Mouse (Mus musculus): ENCODE data around the gene Olfr1555-ps1.
"Not testable (repeated sequence)": the region's sequence is repeated elsewhere in the genome, so short reads cannot be mapped to it uniquely, and the experiment has no call there.

Gene Olfr1555-ps1

DNA sequence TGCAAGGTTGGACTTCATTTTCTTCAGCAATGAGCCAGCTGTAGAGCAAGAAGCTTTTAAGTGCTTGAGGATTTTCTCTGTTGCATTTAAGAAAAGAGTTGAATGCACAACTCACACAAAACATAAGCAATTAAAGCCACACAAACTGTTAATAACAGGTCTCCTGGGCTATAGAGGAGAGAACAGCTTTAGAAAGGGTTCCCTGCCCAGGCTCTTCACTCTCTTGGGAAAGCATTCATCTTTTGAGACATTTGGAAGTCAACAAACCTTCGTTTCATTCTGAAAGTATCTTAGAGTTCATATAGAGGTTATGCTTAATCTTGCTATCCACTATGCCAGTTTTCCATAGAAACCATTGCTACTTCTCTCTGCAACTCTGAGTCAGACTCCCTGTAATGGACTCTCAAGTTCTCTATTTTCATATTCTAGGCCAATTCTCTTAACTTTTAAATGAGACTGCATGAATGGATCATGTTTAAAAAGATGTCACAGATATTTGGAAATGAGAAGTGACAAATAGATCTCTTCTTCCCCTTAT, at the start of gene Olfr1555-ps1:
Gene Olfr1555-ps1 (minus strand): TSS at position 51 of the 538 bp plus-strand sequence.
- DNase-seq: not testable (repeated sequence)

DNA sequence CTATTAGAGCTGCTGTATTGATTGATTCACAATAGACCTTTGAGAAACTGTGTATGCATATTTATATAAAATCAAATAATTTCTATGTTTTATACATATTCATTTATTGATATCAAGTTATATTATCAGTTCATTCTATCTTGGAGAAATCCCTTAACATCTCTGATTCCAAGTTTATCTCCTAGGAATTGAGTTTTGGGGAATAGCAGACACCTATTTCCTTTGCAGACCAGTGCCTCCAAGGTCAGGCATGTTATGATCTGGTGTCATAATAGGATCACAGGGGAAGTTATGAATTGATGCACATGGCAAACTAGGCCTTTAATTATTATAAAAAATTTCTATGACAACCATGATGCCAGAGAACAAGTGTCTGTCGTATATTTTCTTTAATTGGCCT, 30.4 kb upstream of the Olfr1555-ps1 start, which contains the start of gene Olfr1431:
Gene Olfr1431 (plus strand): TSS at position 301 of the 400 bp plus-strand sequence.
- no peak for DNase-seq

DNA sequence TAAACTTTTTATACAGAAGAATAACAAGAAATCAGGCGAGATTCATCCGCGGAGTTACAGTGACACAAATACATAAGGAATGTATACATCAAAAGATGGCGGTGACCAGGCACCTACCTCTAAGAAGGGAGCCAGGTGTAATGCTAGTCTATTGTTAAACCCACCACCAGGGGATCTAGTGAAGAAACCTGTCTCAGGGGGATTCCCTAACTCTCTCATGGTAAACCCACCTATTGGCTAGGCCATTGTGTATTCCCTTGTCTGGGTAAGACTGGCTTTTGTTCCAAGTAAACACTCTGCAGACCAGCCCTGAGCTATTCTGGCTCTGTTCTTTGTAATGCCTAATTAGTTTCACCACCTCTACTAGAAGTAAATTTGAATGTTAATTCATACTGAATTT, 29.2 kb upstream of the Olfr1555-ps1 start:
- DNase-seq: not testable (repeated sequence)

DNA sequence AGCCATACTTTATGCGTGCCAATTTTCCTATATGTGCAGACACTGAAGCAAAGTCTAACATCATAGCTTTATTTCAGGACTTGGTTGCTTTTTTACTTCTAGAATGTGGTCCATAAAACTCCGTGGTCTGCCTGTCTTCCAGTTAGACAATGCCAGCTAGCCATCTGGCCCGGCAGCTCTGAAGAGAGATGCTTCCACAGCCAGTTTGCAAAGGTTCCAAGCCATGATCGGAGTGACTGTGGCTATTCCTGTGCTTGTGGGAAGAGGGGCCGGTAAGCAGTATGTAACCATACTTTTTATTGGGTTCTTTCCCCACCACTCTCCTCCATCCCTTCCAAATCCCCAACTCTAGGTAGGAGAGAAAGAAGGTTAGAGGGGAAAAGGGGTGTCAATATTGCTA, 5.5 kb upstream of the Olfr1555-ps1 start:
- DNase-seq: not testable (repeated sequence)

DNA sequence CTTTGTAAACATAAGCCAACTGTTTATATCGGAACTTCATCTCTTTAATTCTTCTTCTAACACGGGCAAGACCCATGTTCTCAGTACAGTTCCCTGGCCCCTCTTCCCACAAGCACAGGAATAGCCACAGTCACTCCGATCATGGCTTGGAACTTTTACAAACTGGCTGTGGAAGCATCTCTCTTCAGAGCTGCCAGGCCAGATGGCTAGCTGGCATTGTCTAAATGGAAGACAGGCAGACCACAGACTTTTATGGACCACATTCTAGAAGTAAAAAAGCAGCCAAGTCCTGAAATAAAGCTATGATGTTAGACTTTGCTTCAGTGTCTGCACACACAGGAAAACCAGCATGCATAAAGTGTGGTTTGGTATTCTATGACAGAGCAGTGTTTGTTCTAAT, 24.5 kb downstream of the Olfr1555-ps1 start:
- no peak for DNase-seq

DNA sequence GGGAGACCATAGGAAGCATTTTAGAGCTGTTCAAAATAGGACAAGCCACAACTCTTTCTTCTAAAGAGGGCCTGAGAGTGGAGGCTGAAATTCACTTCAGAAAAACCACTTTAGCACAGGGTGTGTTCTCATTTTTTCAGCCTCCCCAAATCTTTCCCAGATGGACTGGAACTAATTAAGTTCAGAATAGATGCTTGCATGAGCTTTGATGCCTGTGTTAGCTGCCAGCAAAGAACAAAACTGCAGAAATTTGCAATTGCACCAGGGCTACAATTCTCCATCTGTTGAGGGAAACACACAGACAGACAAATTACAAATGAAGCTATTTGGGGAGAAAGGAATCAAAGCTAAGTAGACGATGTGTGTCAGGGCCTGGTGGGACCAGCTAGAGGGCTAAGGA, 26.6 kb downstream of the Olfr1555-ps1 start:
- no peak for DNase-seq

DNA sequence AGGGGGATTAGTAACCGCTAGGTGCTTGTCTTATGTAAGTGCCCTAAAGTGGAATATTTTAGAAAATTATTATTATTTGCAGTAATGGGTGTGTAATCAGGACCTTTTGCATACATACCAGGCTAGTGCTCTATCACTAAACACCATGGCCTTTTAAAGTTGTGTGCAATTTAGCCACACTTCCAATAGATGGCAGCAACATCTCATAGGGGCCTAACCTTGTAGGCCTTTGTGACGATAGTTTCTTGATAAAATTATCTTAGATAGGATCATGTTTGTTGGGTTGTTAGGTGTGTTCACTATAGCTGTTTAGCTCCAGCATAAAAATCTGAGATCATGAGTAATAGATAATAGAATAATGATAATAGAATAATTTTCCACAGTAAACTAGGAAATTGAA, 35.6 kb downstream of the Olfr1555-ps1 start:
- peak; percentile 37 for DNase-seq

DNA sequence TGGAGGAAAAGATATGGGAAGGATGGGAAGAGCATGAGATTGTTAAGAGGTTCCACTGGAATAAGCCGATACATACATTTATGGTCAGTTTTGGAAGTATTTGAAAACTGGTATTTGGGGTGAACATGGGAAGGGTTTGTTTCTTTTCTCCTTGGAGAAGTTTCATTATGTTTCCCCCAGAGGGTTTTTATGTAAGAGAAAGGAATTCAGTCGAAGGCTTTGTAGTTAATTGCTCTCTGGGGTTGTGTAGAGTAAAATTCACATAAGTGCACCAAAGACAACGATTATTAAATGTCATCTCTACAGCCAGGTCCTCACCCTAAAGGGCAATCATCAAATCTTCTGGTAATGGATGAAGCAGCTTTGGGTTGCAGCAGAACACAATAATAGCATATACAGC, 46.8 kb downstream of the Olfr1555-ps1 start, which contains the start of gene Olfr76:
Gene Olfr76 (minus strand): TSS at position 101 of the 400 bp plus-strand sequence.
- no peak for DNase-seq

DNA sequence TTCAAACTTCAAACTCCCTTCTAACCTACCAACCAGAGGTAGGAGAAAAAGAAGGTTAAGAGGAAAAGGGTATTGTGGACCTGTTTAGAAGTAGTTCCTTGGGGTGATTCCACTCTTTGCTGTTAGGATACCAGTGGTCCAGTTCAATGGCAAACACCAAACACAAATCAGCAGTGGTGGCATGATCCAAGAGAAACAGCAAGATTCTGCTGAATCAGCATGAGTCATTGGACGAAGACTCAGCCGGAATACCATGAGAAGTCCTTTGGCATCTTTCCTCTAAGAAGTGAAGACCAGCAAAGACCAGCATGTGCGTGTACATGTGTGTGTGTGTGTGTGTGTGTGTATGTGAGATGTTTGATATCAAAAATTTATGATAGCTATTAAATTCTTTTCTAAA, 53.4 kb downstream of the Olfr1555-ps1 start:
- no peak for DNase-seq

DNA sequence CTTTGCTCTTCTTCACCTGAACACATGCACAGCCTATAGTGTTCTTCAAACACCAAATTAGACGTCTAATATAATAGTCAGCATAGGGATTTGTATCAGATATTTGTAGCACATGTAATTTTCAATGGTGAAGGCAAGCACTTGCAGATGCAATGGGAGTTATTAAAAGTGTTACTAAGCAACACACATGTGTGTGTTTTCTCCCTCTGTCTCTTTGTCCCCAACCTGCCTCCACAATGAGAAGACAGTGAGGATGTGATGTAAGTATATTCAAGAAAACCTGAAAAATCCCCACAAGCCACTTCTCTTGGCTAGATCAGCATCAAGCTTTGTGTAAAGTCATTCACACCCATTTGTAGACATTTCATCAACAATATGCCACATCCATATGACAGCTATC, 54.1 kb downstream of the Olfr1555-ps1 start, which contains the start of gene Olfr1428:
Gene Olfr1428 (minus strand): TSS at position 101 of the 400 bp plus-strand sequence.
- no peak for DNase-seq

Data from kidney, adult 9 months (tissue).